Mouse (Mus musculus) neutrophil, adult 5-6 weeks (primary cell): Measurements from ENCODE around the gene Atg10. TPM values are rescaled to one million over a fixed set of nuclear protein-coding genes. Genes with fewer than 3 reads are reported as not detected.

Experiments used
- ATAC-seq: fragments of 151-379, 151-347 bp; 2 replicates; pipeline ENCODE4 v1.8.0; 2017; ENCODE audit warnings: mild to moderate bottlenecking, moderate TSS enrichment; ENCODE audit not compliant: insufficient number of reproducible peaks, poor library complexity, low FRiP score, severe bottlenecking; ENCODE audit errors: extremely low read depth
- total RNA-seq: library from RNA; stranded (forward); fragments of 200-1000 nt; gene quantifications from 2 replicates; pipeline ENCODE4 v1.2.3, GENCODE M21; 2017

The Atg10 gene
- total RNA-seq, 1 experiment from 2014 or later: 3.1 TPM

GRCm38 (mm10) chr13:91060871-91061270 is 162.9 kb downstream of the Atg10 start:
- ATAC-seq: no peak

DNA sequence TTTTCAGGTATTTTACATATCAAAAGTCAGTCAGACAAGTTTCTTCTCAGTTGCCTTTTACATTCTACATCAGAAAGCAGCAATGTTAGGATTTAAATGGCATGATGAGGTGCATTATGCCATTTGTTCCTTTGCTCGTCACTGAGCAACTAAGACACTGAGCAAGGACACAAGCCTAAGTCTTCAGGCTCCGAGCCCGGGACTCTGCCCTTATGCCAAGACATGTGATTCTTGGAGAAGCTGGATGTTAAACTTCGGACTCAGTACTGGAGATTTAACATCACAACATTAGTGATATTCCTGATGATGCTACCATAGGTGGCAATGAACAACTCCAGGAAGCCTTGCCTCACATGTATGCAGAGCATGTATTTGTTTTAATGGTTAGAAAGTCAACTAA is 175.6 kb downstream of the Atg10 start:
- no peak for ATAC-seq

- no peak for ATAC-seq
Measured at GRCm38 (mm10) chr13:91046851-91047250, 176.9 kb downstream of the Atg10 start.

DNA sequence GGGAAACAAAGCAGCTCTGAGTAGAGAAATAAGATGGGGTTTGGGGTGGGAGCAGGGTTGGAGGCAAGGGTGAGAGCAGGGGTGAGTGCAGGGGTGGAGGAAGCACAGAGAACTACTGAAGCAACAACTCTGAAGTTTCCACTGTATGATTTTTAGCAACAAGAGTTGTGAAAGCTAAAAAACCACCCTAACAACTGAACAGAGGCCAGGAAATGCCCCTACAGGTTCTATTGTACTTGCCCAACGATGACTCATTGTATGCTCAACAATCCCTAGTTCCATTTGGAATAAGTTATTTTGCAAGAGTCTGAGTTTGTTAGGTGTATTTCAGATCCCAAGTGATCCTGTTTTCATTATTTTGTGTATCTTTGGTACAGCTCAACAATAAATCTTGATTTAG is 182.5 kb downstream of the Atg10 start:
- ATAC-seq: no peak

DNA sequence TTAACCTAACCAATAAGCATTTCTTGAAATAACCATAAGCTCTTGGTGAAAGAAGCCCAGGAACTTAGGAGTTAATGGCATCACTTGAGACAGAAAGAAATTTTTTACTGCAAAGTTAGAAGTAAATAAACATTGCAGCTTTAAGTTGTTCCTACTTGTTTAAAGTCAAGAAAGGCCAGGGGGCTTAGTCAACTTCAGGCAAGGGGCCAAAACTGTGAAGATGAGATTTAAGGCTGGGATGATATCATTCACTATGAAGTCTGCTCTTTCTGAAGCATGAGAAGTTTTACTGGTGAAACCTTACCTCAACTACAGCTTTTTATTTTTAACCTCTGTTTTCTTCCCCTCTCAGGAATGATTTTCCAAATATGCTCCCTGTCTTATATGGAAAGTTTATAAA is 183.3 kb downstream of the Atg10 start:
- no peak for ATAC-seq

- ATAC-seq: no peak
Measured at GRCm38 (mm10) chr13:91039201-91039807, 184.5 kb downstream of the Atg10 start.

- no peak for ATAC-seq
Measured at GRCm38 (mm10) chr13:91038636-91039035, 185.1 kb downstream of the Atg10 start.

- ATAC-seq: no peak
Measured at GRCm38 (mm10) chr13:91038034-91038433, 185.7 kb downstream of the Atg10 start.

GRCm38 (mm10) chr13:91037405-91037804 is 186.4 kb downstream of the Atg10 start:
- no peak for ATAC-seq

DNA sequence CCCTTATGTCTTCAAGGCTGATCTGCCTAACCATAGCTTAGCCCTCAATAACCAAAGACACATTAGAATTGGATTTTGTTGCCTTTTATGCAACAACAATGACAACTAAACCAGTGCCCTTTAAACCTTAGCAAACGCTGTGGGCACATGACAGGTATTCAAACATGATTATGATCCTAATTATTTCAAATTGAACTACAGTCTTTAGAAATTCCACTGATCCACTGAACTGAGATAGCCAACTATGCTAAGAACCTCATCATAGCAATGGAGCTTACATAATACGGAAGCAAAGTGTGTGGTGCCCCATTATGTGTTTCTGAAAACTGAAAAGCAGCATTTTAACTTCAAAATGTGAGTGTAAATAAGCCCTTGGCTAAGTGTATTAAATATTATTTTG is 191.9 kb downstream of the Atg10 start:
- no peak for ATAC-seq

DNA sequence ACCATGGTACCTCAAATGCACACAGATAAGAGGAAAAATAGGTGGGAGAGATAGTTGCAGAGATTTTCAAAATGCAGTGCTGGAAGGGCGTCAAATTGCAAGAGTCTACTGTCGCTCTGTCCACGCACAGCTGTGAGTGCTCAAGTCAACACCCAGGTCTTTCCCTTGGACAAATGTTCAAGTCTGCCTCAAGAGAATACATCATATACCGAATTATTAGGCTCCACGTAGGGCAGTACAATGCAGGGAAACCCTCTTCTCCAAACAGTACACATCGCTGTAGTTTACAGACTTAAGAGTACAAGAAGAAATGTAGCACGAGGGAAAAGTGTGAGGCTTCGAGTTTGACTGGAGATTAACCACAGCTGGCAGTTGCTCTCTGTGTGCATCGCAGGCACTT is 200.3 kb downstream of the Atg10 start:
- no peak for ATAC-seq

GRCm38 (mm10) chr13:91011851-91012250 is 211.9 kb downstream of the Atg10 start:
- no peak for ATAC-seq

- no peak for ATAC-seq
Measured at GRCm38 (mm10) chr13:90995034-90995629, 228.6 kb downstream of the Atg10 start.

GRCm38 (mm10) chr13:90993602-90994001 is 230.2 kb downstream of the Atg10 start:
- no peak for ATAC-seq

DNA sequence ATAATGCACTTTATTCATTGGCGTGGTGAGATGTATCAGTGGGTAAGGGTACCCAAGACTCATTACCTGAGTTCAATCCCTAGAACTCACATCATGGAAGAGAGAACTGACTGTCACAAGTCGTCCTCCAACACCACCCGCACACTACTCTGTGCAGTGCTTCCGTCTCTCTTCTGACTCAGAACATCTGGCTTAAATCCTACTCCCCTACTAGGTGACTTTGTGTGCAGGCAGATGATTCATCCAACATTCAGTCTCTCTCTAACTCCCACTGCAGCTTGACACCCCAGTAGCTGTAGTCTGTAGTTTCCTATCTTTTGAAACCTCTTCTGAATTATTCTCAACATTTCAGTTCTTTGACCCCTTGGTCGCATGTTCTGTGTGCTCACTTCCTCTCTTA is 230.8 kb downstream of the Atg10 start:
- ATAC-seq: no peak

GRCm38 (mm10) chr13:90988226-90988625 is 235.5 kb downstream of the Atg10 start:
- ATAC-seq: no peak

- no peak for ATAC-seq
Measured at GRCm38 (mm10) chr13:90985417-90985816, 238.4 kb downstream of the Atg10 start.

DNA sequence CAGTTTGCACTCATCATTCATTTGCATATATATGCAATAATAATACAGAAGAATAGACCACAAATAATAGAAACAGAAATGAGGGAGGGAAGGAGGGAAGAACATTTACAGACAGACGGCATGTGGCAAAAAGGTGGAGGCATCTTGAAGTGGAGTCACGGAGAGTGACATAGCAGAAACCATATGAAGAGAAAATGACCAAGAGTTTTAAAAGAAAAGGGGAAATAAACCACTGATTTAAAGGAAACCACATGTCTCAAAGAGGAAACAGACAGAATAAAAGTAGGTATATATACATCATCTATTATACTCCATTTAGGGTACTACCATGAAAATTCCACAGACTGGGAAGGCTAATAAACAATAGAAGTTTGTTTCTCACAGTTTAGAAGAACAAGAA is 239.7 kb downstream of the Atg10 start:
- ATAC-seq: no peak

- ATAC-seq: no peak
Measured at GRCm38 (mm10) chr13:90981798-90982197, 242.0 kb downstream of the Atg10 start.

DNA sequence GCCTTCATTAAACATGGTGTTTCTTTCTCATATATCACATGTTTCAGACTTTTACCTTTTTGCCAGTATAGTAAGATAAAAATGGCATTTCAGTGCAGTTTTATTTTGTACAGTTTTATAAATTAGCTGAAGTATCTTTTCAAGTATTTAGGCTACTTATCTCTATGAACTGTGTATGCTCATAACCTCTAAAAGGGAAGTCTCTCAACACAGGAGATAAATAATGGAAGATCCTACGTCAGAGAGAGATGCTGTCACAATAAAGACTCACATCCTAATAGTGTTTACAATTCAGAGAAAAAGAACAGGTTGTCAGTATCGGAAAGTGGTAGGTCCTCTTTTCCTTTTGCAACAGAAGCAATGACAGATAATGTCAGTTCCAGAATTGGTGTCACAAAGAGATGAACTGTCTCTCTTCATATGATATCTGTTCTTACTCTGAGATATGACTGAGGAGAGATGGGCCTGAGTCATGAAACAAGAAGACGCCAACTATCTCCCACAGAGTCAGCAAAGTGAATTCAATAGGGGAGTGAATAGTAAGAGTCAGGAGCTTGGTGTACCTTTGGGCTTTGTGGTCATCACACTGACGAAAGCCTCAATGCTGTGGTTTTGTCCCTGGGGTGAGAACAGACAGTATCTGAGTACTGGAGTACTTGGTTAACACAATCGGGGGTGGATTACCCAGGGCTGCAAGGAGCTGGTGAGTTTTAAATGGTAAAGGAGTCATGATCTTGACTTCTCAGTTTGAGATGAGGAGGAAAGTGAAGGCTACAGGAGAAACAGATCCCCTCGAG is 242.7 kb downstream of the Atg10 start:
- ATAC-seq: no peak
